Mouse (Mus musculus): ENCODE measurements around the gene Fig4. TPM values are rescaled to one million over a fixed set of nuclear protein-coding genes. Genes with fewer than 3 reads are reported as not detected.

Fig4 gene
- total and polyA plus RNA-seq, 2 experiments from 2014 or later, result 30.4 to 32.6 TPM

GRCm38 (mm10) chr10:41288771-41289415, 14.2 kb downstream of the Fig4 start:
- TF ChIP-seq CTCF (IDR thresholded peaks at IDR 0.05; ENCODE audit: low read depth), result peak; percentile 97
- Histone ChIP-seq H3K27me3 (ENCODE audit: insufficient read depth, low read length) (no peaks in the 10 kb centered on the region), H3K36me3 (ENCODE audit: insufficient read depth, low read length) (no peaks in the 10 kb centered on the region; the same call in 1 of the 2 replicates), H3K4me2 (ENCODE audit: low read depth, low read length) (no peak overlapping the region), H3K4me1 (ENCODE audit: insufficient read depth, low read length) (no peaks in the 10 kb centered on the region), H3K27ac (no peak overlapping the region), H3K9me3 (ENCODE audit: low read length) (no peaks in the 10 kb centered on the region), H3K9ac (replicated peaks; ENCODE audit: low read length) (no peak overlapping the region; the same call in 1 of the 2 replicates), H3K4me3 (ENCODE audit: low read length) (no peak overlapping the region)
- DNase-seq (ENCODE audit: low spot score) (peak; percentile 97), ATAC-seq (peak; percentile 96)
- 32% methylated on average over 16 of the region's 16 CpGs for WGBS

DNA sequence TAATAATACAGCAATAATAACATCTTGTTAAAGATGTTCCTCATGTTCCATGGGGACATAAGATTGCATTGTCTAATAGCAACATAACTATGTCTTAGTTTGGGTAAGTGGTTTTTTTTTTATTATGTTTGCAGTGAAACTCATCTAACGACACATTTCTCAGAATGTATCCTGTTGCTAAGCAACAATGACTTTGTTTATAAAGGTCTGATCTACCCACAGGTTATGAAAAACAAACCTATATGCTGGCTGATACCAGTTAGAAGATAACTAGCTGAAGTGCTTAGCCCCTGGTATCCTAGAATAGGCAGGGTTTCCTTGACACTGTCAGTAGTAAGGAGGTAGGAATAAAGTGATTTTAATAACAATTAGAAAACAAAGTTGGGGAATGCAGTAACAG, 15.0 kb downstream of the Fig4 start:
- Histone ChIP-seq H3K27ac (no peak overlapping the region), H3K9ac (replicated peaks; ENCODE audit: low read length) (no peak overlapping the region), H3K4me2 (ENCODE audit: low read depth, low read length) (no peak overlapping the region), H3K27me3 (ENCODE audit: insufficient read depth, low read length) (no peaks in the 10 kb centered on the region), H3K9me3 (ENCODE audit: low read length) (no peaks in the 10 kb centered on the region), H3K36me3 (ENCODE audit: insufficient read depth, low read length) (no peaks in the 10 kb centered on the region; the same call in 1 of the 2 replicates), H3K4me3 (ENCODE audit: low read length) (no peak overlapping the region), H3K4me1 (ENCODE audit: insufficient read depth, low read length) (no peaks in the 10 kb centered on the region)
- TF ChIP-seq CTCF (IDR thresholded peaks at IDR 0.05; ENCODE audit: low read depth), result no peak
- ATAC-seq (no peak), DNase-seq (ENCODE audit: low spot score) (no peak)
- 57% methylated on average over 1 of the region's 1 CpGs for WGBS

GRCm38 (mm10) chr10:41287618-41288017, 15.4 kb downstream of the Fig4 start:
- H3K4me3 ChIP-seq (ENCODE audit: low read length), result no peak overlapping the region
- DNase-seq (ENCODE audit: low spot score) (no peak), ATAC-seq (no peak)
- no peak overlapping the region for H3K9ac ChIP-seq (replicated peaks; ENCODE audit: low read length)
- TF ChIP-seq CTCF (IDR thresholded peaks at IDR 0.05; ENCODE audit: low read depth), result no peak
- 95% methylated on average over 3 of the region's 3 CpGs for WGBS
- H3K27ac ChIP-seq, result no peak overlapping the region
- no peak overlapping the region for H3K4me2 ChIP-seq (ENCODE audit: low read depth, low read length)
- no peaks in the 10 kb centered on the region; the same call in 1 of the 2 replicates for H3K36me3 ChIP-seq (ENCODE audit: insufficient read depth, low read length)
- no peaks in the 10 kb centered on the region for H3K4me1 ChIP-seq (ENCODE audit: insufficient read depth, low read length)
- no peaks in the 10 kb centered on the region for H3K9me3 ChIP-seq (ENCODE audit: low read length)
- no peaks in the 10 kb centered on the region for H3K27me3 ChIP-seq (ENCODE audit: insufficient read depth, low read length)

- Histone ChIP-seq H3K4me3 (ENCODE audit: low read length) (no peak overlapping the region), H3K27me3 (ENCODE audit: insufficient read depth, low read length) (no peaks in the 10 kb centered on the region), H3K9ac (replicated peaks; ENCODE audit: low read length) (no peak overlapping the region), H3K27ac (no peak overlapping the region), H3K9me3 (ENCODE audit: low read length) (no peaks in the 10 kb centered on the region), H3K4me2 (ENCODE audit: low read depth, low read length) (no peak overlapping the region), H3K4me1 (ENCODE audit: insufficient read depth, low read length) (no peaks in the 10 kb centered on the region), H3K36me3 (ENCODE audit: insufficient read depth, low read length) (no peaks in the 10 kb centered on the region; the same call in 1 of the 2 replicates)
- ATAC-seq, result no peak
- DNase-seq (ENCODE audit: low spot score), result no peak
- WGBS, result 88% methylated on average over 2 of the region's 2 CpGs
- TF ChIP-seq CTCF (IDR thresholded peaks at IDR 0.05; ENCODE audit: low read depth), result no peak
Measured at GRCm38 (mm10) chr10:41282086-41282485, 21.0 kb downstream of the Fig4 start.

GRCm38 (mm10) chr10:41280796-41281195, 22.3 kb downstream of the Fig4 start:
- DNase-seq (ENCODE audit: low spot score) (no peak), ATAC-seq (no peak)
- no peak overlapping the region for H3K9ac ChIP-seq (replicated peaks; ENCODE audit: low read length)
- no peaks in the 10 kb centered on the region for H3K4me1 ChIP-seq (ENCODE audit: insufficient read depth, low read length)
- no peak overlapping the region for H3K4me3 ChIP-seq (ENCODE audit: low read length)
- H3K9me3 ChIP-seq (ENCODE audit: low read length), result no peaks in the 10 kb centered on the region
- 74% methylated on average over 2 of the region's 2 CpGs for WGBS
- no peak overlapping the region for H3K27ac ChIP-seq
- H3K4me2 ChIP-seq (ENCODE audit: low read depth, low read length), result no peak overlapping the region
- H3K36me3 ChIP-seq (ENCODE audit: insufficient read depth, low read length), result no peaks in the 10 kb centered on the region; the same call in 1 of the 2 replicates
- H3K27me3 ChIP-seq (ENCODE audit: insufficient read depth, low read length), result no peaks in the 10 kb centered on the region
- TF ChIP-seq CTCF (IDR thresholded peaks at IDR 0.05; ENCODE audit: low read depth), result no peak

- Histone ChIP-seq H3K9ac (replicated peaks; ENCODE audit: low read length) (no peak overlapping the region), H3K4me1 (ENCODE audit: insufficient read depth, low read length) (no peaks in the 10 kb centered on the region)
- peak; percentile 75 for DNase-seq (ENCODE audit: low spot score)
Measured at GRCm38 (mm10) chr10:41280177-41280576, 22.9 kb downstream of the Fig4 start.

GRCm38 (mm10) chr10:41278808-41279207, 24.3 kb downstream of the Fig4 start:
- no peaks in the 10 kb centered on the region; the same call in 1 of the 2 replicates for H3K36me3 ChIP-seq (ENCODE audit: insufficient read depth, low read length)
- 94% methylated on average over 1 of the region's 1 CpGs for WGBS
- H3K27me3 ChIP-seq (ENCODE audit: insufficient read depth, low read length), result no peaks in the 10 kb centered on the region
- H3K9ac ChIP-seq (replicated peaks; ENCODE audit: low read length), result no peak overlapping the region
- no peak for ATAC-seq
- no peak overlapping the region for H3K4me2 ChIP-seq (ENCODE audit: low read depth, low read length)
- H3K4me3 ChIP-seq (ENCODE audit: low read length), result no peak overlapping the region
- no peak overlapping the region for H3K27ac ChIP-seq
- TF ChIP-seq CTCF (IDR thresholded peaks at IDR 0.05; ENCODE audit: low read depth), result no peak
- H3K9me3 ChIP-seq (ENCODE audit: low read length), result no peaks in the 10 kb centered on the region
- no peaks in the 10 kb centered on the region for H3K4me1 ChIP-seq (ENCODE audit: insufficient read depth, low read length)
- DNase-seq (ENCODE audit: low spot score), result no peak

More at GRCm38 (mm10) chr10:41280177-41280576, 22.9 kb downstream of the Fig4 start:
- Histone ChIP-seq H3K4me3 (ENCODE audit: low read length) (no peak overlapping the region), H3K36me3 (ENCODE audit: insufficient read depth, low read length) (no peaks in the 10 kb centered on the region; the same call in 1 of the 2 replicates), H3K9me3 (ENCODE audit: low read length) (no peaks in the 10 kb centered on the region), H3K4me2 (ENCODE audit: low read depth, low read length) (no peak overlapping the region), H3K27me3 (ENCODE audit: insufficient read depth, low read length) (no peaks in the 10 kb centered on the region), H3K27ac (no peak overlapping the region)
- peak; percentile 63 for ATAC-seq
- WGBS, result 34% methylated on average over 6 of the region's 6 CpGs
- no peak for TF ChIP-seq CTCF (IDR thresholded peaks at IDR 0.05; ENCODE audit: low read depth)

Data from hindbrain, postnatal 0 days (tissue).